Mouse (Mus musculus) stomach, embryonic 14.5 days (tissue): ENCODE measurements around the gene Ywhab. TPM values are rescaled to one million over a fixed set of nuclear protein-coding genes. Genes with fewer than 3 reads are reported as not detected.

Experiments
- polyA plus RNA-seq: library from polyadenylated mRNA; unstranded; fragments of >200 nt; fragmentation: Nextera tagmentation; extraction: Ambion mirVana; gene quantifications from 2 replicates; pipeline ENCODE4 v1.2.1, GENCODE M21; 2014

The Ywhab gene
- polyA plus RNA-seq, 1 experiment from 2014 or later, result 293 TPM

Other genes with a start within 250 kb of the Ywhab start
- gene Ada, start 244.7 kb upstream of the Ywhab start, polyA plus RNA-seq, result 6.8 and 6.9 TPM in 2 replicates
- gene Ccn5, start 174.1 kb upstream of the Ywhab start, polyA plus RNA-seq, result 0.14 and 0.52 TPM in 2 replicates
- not detected in 2 replicates for gene Kcnk15, start 141.3 kb upstream of the Ywhab start, polyA plus RNA-seq
- 0.06 and 0.29 TPM in 2 replicates for gene Rims4, start 76.3 kb upstream of the Ywhab start, polyA plus RNA-seq
- gene Pabpc1l, start 30.5 kb downstream of the Ywhab start, polyA plus RNA-seq, result 1.5 and 1.6 TPM in 2 replicates
- 26.3 and 30.7 TPM in 2 replicates for gene Stk4, start 75.4 kb downstream of the Ywhab start, polyA plus RNA-seq
- 61.5 and 67.7 TPM in 2 replicates for gene Tomm34, start 76.2 kb downstream of the Ywhab start, polyA plus RNA-seq
- gene Kcns1, start 176.2 kb downstream of the Ywhab start, polyA plus RNA-seq, result 0.14 and 0.15 TPM in 2 replicates
- not detected in 2 replicates for gene Wfdc5, start 187.8 kb downstream of the Ywhab start, polyA plus RNA-seq
- not detected in 2 replicates for gene Wfdc12, start 195.6 kb downstream of the Ywhab start, polyA plus RNA-seq
- not detected in 2 replicates for gene Wfdc15a, start 205.2 kb downstream of the Ywhab start, polyA plus RNA-seq
- 13.2 and 23.6 TPM in 2 replicates for gene Wfdc15b, start 226.7 kb downstream of the Ywhab start, polyA plus RNA-seq
- not detected in 2 replicates for gene Svs2, start 243.5 kb downstream of the Ywhab start, polyA plus RNA-seq